Mouse (Mus musculus) left cerebral cortex, postnatal 25 days (tissue): ENCODE measurements around the gene Hnrnpul2. TPM values are rescaled to one million over a fixed set of nuclear protein-coding genes. Genes with fewer than 3 reads are reported as not detected.

Experiments used
- total RNA-seq, 2 experiments: library from RNA; stranded (reverse); gene quantifications; 2 replicates each; pipeline ENCODE4 v1.2.3; 2021

Hnrnpul2 gene
- total RNA-seq, 2 experiments from 2014 or later: 110 to 112 TPM

Other genes starting within 250 kb of the Hnrnpul2 start
- gene Slc22a8, start 228.8 kb upstream of the Hnrnpul2 start, total RNA-seq: 10 to 100 TPM; 11.7 to 15.1 TPM
- gene Slc22a6, start 202.0 kb upstream of the Hnrnpul2 start, total RNA-seq: 1 to 10 TPM; 5.5 to 5.8 TPM
- gene Chrm1, start 156.2 kb upstream of the Hnrnpul2 start, total RNA-seq: 100 to 1,000 TPM; 160 to 162 TPM
- gene Slc3a2, start 96.6 kb upstream of the Hnrnpul2 start, total RNA-seq: 100 to 1,000 TPM; 148 to 161 TPM
- gene Wdr74, start 84.2 kb upstream of the Hnrnpul2 start, total RNA-seq: 10 to 100 TPM; 46.0 to 58.5 TPM
- gene 1700092M07Rik, start 79.3 kb upstream of the Hnrnpul2 start, total RNA-seq: 1 to 10 TPM; 1.1 to 1.5 TPM
- gene Stx5a, start 78.6 kb upstream of the Hnrnpul2 start, total RNA-seq: 10 to 100 TPM; 61.5 to 70.1 TPM
- 10 to 100 TPM; 87.4 to 92.0 TPM for gene Nxf1, start 62.9 kb upstream of the Hnrnpul2 start, total RNA-seq
- gene Tmem223, start 49.0 kb upstream of the Hnrnpul2 start, total RNA-seq: 10 to 100 TPM; 73.0 to 75.0 TPM
- 10 to 100 TPM; 10.6 to 10.9 TPM for gene Tmem179b, start 45.5 kb upstream of the Hnrnpul2 start, total RNA-seq
- 10 to 100 TPM; 12.0 to 12.4 TPM for gene Taf6l, start 33.6 kb upstream of the Hnrnpul2 start, total RNA-seq
- 100 to 1,000 TPM; 107 to 113 TPM for gene Polr2g, start 21.4 kb upstream of the Hnrnpul2 start, total RNA-seq
- gene Zbtb3, start 17.5 kb upstream of the Hnrnpul2 start, total RNA-seq: 1 to 10 TPM; 5.9 to 7.1 TPM
- 10 to 100 TPM; 35.1 to 35.5 TPM for gene Ttc9c, start 677 bp upstream of the Hnrnpul2 start, total RNA-seq
- not detected for gene AC129217.1, start 9.8 kb downstream of the Hnrnpul2 start, total RNA-seq
- 100 to 1,000 TPM; 111 to 112 TPM for gene Bscl2, start 17.5 kb downstream of the Hnrnpul2 start, total RNA-seq
- 100 to 1,000 TPM; 201 to 223 TPM for gene Gng3, start 19.2 kb downstream of the Hnrnpul2 start, total RNA-seq
- gene Lrrn4cl, start 30.8 kb downstream of the Hnrnpul2 start, total RNA-seq: under 1 TPM; 0.92 to 0.96 TPM
- 10 to 100 TPM; 91.0 to 94.1 TPM for gene Ubxn1, start 51.5 kb downstream of the Hnrnpul2 start, total RNA-seq
- 10 to 100 TPM; 32.3 to 35.6 TPM for gene Uqcc3, start 60.9 kb downstream of the Hnrnpul2 start, total RNA-seq
- 1 to 10 TPM; 5.4 to 7.2 TPM for gene Lbhd1, start 63.7 kb downstream of the Hnrnpul2 start, total RNA-seq
- not detected for gene Gm49403, start 63.9 kb downstream of the Hnrnpul2 start, total RNA-seq
- gene 1810009A15Rik, start 68.8 kb downstream of the Hnrnpul2 start, total RNA-seq: 10 to 100 TPM; 21.4 to 23.9 TPM
- gene Gm49416, start 68.9 kb downstream of the Hnrnpul2 start, total RNA-seq: 1 to 10 TPM; 2.4 to 3.3 TPM
- gene Ints5, start 73.0 kb downstream of the Hnrnpul2 start, total RNA-seq: 10 to 100 TPM; 22.6 to 24.3 TPM
- 100 to 1,000 TPM in 1 of 2 experiments, 10 to 100 TPM in 1; 98.5 to 102 TPM for gene Ganab, start 78.1 kb downstream of the Hnrnpul2 start, total RNA-seq
- gene B3gat3, start 100.4 kb downstream of the Hnrnpul2 start, total RNA-seq: 100 to 1,000 TPM; 151 to 163 TPM
- 1 to 10 TPM; 5.7 TPM for gene Rom1, start 109.3 kb downstream of the Hnrnpul2 start, total RNA-seq
- gene Eml3, start 109.5 kb downstream of the Hnrnpul2 start, total RNA-seq: 1 to 10 TPM; 8.2 to 8.4 TPM
- gene Mta2, start 121.9 kb downstream of the Hnrnpul2 start, total RNA-seq: 10 to 100 TPM; 46.0 to 46.9 TPM
- 10 to 100 TPM; 18.7 to 20.1 TPM for gene Tut1, start 133.8 kb downstream of the Hnrnpul2 start, total RNA-seq
- 100 to 1,000 TPM; 203 to 212 TPM for gene Eef1g, start 147.0 kb downstream of the Hnrnpul2 start, total RNA-seq
- gene Ahnak, start 169.3 kb downstream of the Hnrnpul2 start, total RNA-seq: 10 to 100 TPM; 20.2 to 21.0 TPM